Mouse (Mus musculus) G1E (cell line): ENCODE measurements at regions not wholly inside any gene's neighbourhood (a gene's known extent, or its start where the extent isn't known, plus 50 kb on each side); places are given as distances from the start of the nearest gene placed in this dataset.

Source experiments
- CTCF ChIP-seq: IDR thresholded peaks from 2 replicates; pipeline ENCODE4 v1.5.1; 2012; ENCODE audit warnings: low read depth, low read length, inconsistent platforms, mixed read lengths
- POLR2AphosphoS5 ChIP-seq: IDR thresholded peaks from 2 replicates; pipeline ENCODE4 v1.6.1; 2012; ENCODE audit warnings: low read depth, low read length, inconsistent platforms; ENCODE audit not compliant: insufficient replicate concordance

DNA sequence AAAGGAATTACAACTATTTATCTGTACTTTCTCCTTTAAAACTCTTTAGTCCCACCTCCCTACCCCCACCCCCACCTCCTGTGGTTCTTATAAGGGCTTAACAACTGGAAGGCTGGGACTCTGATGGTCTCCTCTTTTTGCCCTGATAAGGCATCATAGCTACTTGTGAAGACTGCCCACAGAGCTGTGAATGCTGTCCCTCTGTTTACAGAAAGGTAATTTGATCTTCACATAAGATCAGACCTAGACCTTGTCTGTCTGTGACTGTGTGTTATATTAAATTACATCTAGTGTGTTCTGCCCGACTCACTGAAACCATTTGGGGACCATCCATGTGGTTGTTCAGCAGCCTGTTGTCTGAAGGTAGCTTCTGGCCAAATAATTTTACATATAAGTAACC is 175.3 kb upstream of the Rspo3 start:
- TF ChIP-seq CTCF (no peak), POLR2AphosphoS5 (no peak)
